Mouse (Mus musculus) heart, embryonic 16.5 days (tissue): ENCODE results near the gene 1520401A03Rik. TPM values are rescaled to one million over a fixed set of nuclear protein-coding genes. Genes with fewer than 3 reads are reported as not detected.

Experiments
- ATAC-seq: fragments of 200-750 bp; cut with Nextera tagmentation; replicated peaks from 2 replicates; pipeline ENCODE4 v1.8.0; 2017; ENCODE audit warnings: moderate number of reproducible peaks; ENCODE audit not compliant: insufficient read depth, low FRiP score; ENCODE audit errors: extremely low read depth
- H3K27ac ChIP-seq: fragments of 300-500 bp; sonication (generic); 2 replicates; pipeline ENCODE4 v1.5.1; 2014; ENCODE audit warnings: mild to moderate bottlenecking, low read length, control low read depth, moderate library complexity
- H3K27me3 ChIP-seq: fragments of 300-500 bp; sonication (generic); 2 replicates; pipeline ENCODE4 v1.6.1; 2014; ENCODE audit warnings: low read length, mixed read lengths; ENCODE audit not compliant: control insufficient read depth, insufficient read depth
- H3K36me3 ChIP-seq: fragments of 300-500 bp; sonication (generic); 2 replicates; pipeline ENCODE4 v1.6.1; 2014; ENCODE audit not compliant: control insufficient read depth, insufficient read depth
- H3K4me1 ChIP-seq: fragments of 300-500 bp; sonication (generic); 2 replicates; pipeline ENCODE4 v1.6.1; 2014; ENCODE audit warnings: low read length, mixed read lengths; ENCODE audit not compliant: control insufficient read depth, insufficient read depth
- H3K4me2 ChIP-seq: fragments of 300-500 bp; sonication (generic); 2 replicates; pipeline ENCODE4 v1.6.1; 2014; ENCODE audit warnings: low read depth, mild to moderate bottlenecking, control low read depth, low read length
- H3K4me3 ChIP-seq: fragments of 300-500 bp; sonication (generic); 2 replicates; pipeline ENCODE4 v1.5.1; 2014; ENCODE audit warnings: mild to moderate bottlenecking, control low read depth, low read length
- H3K9ac ChIP-seq: fragments of 300-500 bp; sonication (generic); 2 replicates; pipeline ENCODE4 v1.6.1; 2014; ENCODE audit warnings: low read length, control low read depth
- H3K9me3 ChIP-seq: fragments of 300-500 bp; sonication (generic); replicated peaks from 2 replicates; pipeline ENCODE4 v1.6.1; 2016; ENCODE audit warnings: low read length; ENCODE audit not compliant: control insufficient read depth
- WGBS: fragments of 180-500 bp; shearing (Covaris S2); extraction: QIAGEN DNeasy Blood & Tissue Kit; methylation state at CpG from one replicate; pipeline ENCODE4 v1.1.7; 2014; 5-methylcytosine and 5-hydroxymethylcytosine counted together
- polyA plus RNA-seq: library from polyadenylated mRNA; unstranded; fragments of >200 nt; fragmentation: Nextera tagmentation; extraction: Ambion mirVana; gene quantifications from 2 replicates; pipeline ENCODE4 v1.2.1, GENCODE M21; 2015

The 1520401A03Rik gene
- polyA plus RNA-seq, 1 experiment from 2014 or later = not detected

DNA sequence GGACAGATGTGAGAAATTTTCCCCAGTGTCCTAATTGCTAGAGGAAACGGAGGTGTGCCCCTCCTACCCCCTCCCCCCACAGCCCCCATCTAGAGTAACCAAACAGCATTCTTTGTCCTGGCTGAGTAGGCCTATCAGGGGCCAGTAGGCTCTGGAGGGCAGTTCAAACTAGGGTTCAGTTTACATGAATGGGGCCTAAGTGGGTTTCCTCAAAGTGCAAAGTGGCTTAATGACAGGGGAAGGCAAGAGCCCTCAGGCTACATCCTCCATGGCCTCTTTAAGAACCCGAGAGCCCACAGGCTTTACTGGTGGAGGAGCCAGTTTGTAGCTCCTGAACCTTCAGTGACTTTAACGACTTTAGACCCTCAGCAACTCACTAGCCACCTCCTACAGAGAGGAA lies 26.8 kb downstream of the 1520401A03Rik start:
- Histone ChIP-seq H3K4me1 (peaks cover 8% of the 10 kb centered on the region; the same call in 1 of the 2 replicates), H3K27me3 (peaks cover 23% of the 10 kb centered on the region), H3K27ac (no peak overlapping the region), H3K4me3 (no peak overlapping the region), H3K9ac (no peak overlapping the region), H3K4me2 (no peak overlapping the region), H3K36me3 (no peaks in the 10 kb centered on the region), H3K9me3 (no peaks in the 10 kb centered on the region)
- ATAC-seq = no peak
- 28% methylated on average over 3 of the region's 3 CpGs for WGBS

DNA sequence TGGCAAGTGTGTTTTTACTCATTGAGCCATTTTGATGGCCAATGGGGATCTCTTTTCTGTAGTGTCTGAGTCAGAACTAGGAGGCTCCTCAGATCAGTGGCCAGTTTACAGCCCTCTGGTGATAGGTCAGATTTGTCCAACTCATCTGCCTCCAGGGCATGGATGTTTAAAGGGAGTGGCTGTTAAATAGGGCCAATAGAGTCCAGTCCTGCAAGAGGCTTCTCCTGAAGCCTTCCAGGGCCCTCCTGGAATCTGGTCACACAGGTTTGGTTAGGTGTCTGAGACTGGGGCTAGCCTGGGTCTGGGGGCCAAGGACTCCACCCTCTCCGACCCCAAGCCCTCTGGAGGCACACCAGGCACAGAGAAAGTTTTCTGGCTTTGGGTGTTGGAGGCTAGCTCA lies 28.1 kb downstream of the 1520401A03Rik start:
- WGBS = 33% methylated on average over 1 of the region's 1 CpGs

DNA sequence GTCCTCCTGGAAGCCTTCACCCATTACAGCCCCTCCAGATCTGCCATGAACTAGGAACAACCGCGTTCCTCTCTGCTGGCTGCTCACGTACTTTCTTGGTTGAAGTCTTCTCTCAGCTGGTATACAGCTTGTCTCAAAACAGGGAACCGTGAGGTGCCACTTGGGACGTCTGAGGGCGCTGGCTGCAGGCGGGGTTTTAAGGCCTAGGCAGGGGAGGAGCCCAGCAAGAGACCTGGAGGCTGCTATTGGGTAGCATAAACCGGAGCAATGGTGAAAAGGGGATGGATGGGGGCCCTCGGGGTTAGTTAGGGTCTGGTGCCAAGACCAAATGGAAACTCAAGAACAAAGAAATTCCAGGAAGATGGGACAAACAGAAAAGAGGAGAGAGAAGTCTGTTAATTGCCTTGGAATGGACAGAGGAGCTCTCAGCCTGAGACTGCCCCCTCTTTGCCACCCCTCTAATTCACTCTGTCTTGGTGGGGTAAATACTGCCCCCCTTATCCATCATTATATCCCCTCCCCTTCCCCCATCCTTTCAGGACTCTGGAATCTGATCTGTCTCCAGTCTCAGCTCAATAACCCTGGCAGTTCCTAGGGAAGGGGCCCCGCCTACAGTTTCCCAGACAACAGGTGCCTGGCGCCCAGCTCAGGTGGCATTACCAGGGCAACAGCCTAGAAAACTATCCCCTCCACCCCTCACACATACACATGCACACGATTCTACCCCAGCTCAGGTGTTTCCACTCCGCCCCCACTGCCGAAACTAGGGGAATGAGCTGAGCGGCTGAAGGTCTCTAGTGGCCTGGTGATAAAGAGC lies 38.5 kb downstream of the 1520401A03Rik start, which contains the start of gene Cldn9:
TSS of gene Cldn9 (minus strand) at position 171 of the 817 bp plus-strand sequence.
- H3K27me3 ChIP-seq = peaks cover 49% of the 10 kb centered on the region
- H3K4me1 ChIP-seq = 0 out of 2 replicates have a peak, but pooled peaks cover 3% of the 10 kb centered on the region
- no peak for ATAC-seq
- H3K36me3 ChIP-seq = no peaks in the 10 kb centered on the region
- no peak within 1 kb of the TSS for H3K4me2 ChIP-seq
- WGBS = 30% methylated on average over 15 of the region's 15 CpGs
- H3K9me3 ChIP-seq = no peaks in the 10 kb centered on the region
- no peak within 1 kb of the TSS for H3K4me3 ChIP-seq
- no peak within 1 kb of the TSS for H3K27ac ChIP-seq
- no peak within 1 kb of the TSS for H3K9ac ChIP-seq

More for the DNA sequence above, 28.1 kb downstream of the 1520401A03Rik start:
- ATAC-seq = no peak
- Histone ChIP-seq H3K4me2 (no peak overlapping the region), H3K4me3 (no peak overlapping the region), H3K27ac (no peak overlapping the region), H3K36me3 (no peaks in the 10 kb centered on the region), H3K9me3 (no peaks in the 10 kb centered on the region), H3K4me1 (peaks cover 5% of the 10 kb centered on the region; the same call in 1 of the 2 replicates), H3K27me3 (peaks cover 21% of the 10 kb centered on the region), H3K9ac (no peak overlapping the region)

DNA sequence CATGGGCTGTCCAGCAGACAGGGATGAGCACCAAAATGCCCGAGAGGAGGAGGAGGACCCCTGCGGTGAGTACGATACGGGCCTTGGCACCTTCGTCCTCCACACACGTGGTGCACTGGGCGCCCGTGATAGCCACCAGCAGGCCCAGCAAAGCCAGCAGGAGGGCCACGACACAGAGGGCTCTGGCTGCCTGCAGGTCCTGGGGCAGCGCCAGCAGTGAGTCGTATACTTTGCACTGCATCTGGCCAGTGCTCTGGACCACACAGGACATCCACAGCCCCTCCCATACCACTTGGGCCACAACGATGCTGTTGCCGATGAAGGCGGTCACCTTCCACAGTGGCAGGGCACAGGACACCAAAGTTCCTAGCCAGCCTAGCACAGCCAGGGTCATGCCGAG lies 39.4 kb downstream of the 1520401A03Rik start:
- Histone ChIP-seq H3K9ac (no peak overlapping the region), H3K27ac (no peak overlapping the region), H3K27me3 (peaks cover 55% of the 10 kb centered on the region), H3K4me2 (no peak overlapping the region), H3K9me3 (no peaks in the 10 kb centered on the region), H3K36me3 (no peaks in the 10 kb centered on the region), H3K4me1 (0 out of 2 replicates have a peak, but pooled peaks cover 3% of the 10 kb centered on the region), H3K4me3 (no peak overlapping the region)
- 17% methylated on average over 15 of the region's 15 CpGs for WGBS
- no peak for ATAC-seq

DNA sequence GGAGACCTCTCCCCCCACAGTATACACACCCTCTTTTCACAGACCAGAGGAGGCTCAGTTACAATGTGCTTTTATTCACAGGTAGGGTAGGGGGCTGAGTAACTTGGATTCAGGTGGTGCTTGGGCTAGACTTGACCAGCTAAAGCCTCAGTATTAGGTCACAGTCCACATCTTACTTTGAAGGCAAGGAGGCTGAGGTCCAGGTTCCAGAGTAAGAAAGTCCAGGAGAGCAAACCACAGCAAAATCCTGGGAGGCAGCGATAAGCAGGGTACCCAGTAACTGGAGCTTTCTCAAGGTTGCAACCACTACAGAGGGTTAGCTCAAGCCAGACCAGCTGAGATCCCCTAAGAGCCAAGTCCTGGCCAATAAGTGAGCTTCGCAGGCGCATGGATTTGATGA lies 40.1 kb downstream of the 1520401A03Rik start:
- Histone ChIP-seq H3K36me3 (no peaks in the 10 kb centered on the region), H3K4me2 (no peak overlapping the region), H3K27ac (no peak overlapping the region), H3K9ac (no peak overlapping the region), H3K9me3 (no peaks in the 10 kb centered on the region), H3K27me3 (peaks cover 58% of the 10 kb centered on the region), H3K4me3 (no peak overlapping the region), H3K4me1 (peaks cover 6% of the 10 kb centered on the region; the same call in 1 of the 2 replicates)
- WGBS = 58% methylated on average over 3 of the region's 3 CpGs
- ATAC-seq = no peak

DNA sequence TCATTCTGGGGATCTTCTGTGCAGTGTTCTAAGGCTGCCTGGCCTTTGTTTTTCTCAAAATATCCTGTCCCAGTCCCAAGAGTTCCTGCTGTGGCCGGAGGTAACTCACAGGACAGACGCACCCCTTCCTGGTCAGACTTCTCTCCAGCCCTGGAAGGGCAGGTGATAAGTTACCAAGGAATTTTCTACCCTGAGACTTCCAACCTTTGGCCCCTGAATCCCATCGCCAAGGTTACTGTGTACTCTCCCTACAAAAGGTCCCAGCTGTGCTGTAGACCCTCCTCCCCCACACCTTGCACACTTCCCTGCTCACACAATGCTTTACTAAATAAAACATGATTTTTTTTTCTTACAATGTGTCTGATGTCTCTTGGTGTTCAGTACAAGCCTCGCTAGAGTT lies 40.5 kb downstream of the 1520401A03Rik start:
- Histone ChIP-seq H3K27ac (no peak overlapping the region), H3K4me2 (no peak overlapping the region), H3K36me3 (no peaks in the 10 kb centered on the region), H3K4me3 (no peak overlapping the region), H3K27me3 (peaks cover 58% of the 10 kb centered on the region), H3K9me3 (no peaks in the 10 kb centered on the region), H3K4me1 (peaks cover 7% of the 10 kb centered on the region; the same call in 1 of the 2 replicates), H3K9ac (no peak overlapping the region)
- 46% methylated on average over 4 of the region's 4 CpGs for WGBS
- no peak for ATAC-seq

DNA sequence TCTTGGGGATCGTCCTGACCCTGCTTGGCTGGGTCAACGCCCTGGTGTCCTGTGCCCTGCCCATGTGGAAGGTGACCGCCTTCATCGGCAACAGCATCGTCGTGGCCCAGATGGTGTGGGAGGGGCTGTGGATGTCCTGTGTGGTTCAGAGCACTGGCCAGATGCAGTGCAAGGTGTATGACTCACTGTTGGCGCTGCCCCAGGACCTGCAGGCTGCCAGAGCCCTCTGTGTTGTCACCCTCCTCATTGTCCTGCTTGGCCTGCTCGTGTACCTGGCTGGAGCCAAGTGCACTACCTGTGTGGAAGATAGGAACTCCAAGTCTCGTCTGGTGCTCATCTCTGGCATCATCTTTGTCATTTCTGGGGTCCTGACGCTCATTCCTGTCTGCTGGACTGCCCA lies 41.5 kb downstream of the 1520401A03Rik start:
- H3K4me2 ChIP-seq = no peak overlapping the region
- peaks cover 7% of the 10 kb centered on the region for H3K4me1 ChIP-seq
- H3K27me3 ChIP-seq = peaks cover 58% of the 10 kb centered on the region
- H3K9ac ChIP-seq = no peak overlapping the region
- no peak overlapping the region for H3K27ac ChIP-seq
- no peaks in the 10 kb centered on the region for H3K9me3 ChIP-seq
- no peak for ATAC-seq
- H3K4me3 ChIP-seq = no peak overlapping the region
- H3K36me3 ChIP-seq = no peaks in the 10 kb centered on the region
- WGBS = 50% methylated on average over 10 of the region's 10 CpGs

DNA sequence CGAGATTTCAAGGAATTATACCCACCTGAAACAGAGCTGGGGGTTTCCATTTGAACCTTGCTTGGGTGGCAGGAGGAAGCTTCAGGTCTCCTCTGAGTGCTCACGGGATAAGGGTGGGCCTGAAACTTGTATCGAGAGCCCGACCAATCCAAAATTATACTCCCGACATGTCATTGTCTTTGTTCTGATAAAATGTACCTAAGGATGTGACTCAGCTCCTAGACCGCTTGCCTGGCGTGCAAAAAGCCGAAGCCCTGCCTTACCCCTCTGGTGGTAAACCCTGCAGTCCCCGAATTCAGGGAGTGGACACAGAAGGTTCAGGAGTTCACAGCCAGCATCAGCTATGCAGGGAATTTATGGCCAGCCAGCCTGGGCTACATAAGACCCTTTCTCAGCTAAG lies 42.2 kb downstream of the 1520401A03Rik start:
- no peak overlapping the region for H3K9ac ChIP-seq
- no peak overlapping the region for H3K27ac ChIP-seq
- no peaks in the 10 kb centered on the region for H3K9me3 ChIP-seq
- H3K4me2 ChIP-seq = no peak overlapping the region
- H3K4me3 ChIP-seq = no peak overlapping the region
- H3K27me3 ChIP-seq = peaks cover 58% of the 10 kb centered on the region
- ATAC-seq = no peak
- peaks cover 14% of the 10 kb centered on the region for H3K4me1 ChIP-seq
- WGBS = 57% methylated on average over 9 of the region's 9 CpGs
- H3K36me3 ChIP-seq = no peaks in the 10 kb centered on the region

DNA sequence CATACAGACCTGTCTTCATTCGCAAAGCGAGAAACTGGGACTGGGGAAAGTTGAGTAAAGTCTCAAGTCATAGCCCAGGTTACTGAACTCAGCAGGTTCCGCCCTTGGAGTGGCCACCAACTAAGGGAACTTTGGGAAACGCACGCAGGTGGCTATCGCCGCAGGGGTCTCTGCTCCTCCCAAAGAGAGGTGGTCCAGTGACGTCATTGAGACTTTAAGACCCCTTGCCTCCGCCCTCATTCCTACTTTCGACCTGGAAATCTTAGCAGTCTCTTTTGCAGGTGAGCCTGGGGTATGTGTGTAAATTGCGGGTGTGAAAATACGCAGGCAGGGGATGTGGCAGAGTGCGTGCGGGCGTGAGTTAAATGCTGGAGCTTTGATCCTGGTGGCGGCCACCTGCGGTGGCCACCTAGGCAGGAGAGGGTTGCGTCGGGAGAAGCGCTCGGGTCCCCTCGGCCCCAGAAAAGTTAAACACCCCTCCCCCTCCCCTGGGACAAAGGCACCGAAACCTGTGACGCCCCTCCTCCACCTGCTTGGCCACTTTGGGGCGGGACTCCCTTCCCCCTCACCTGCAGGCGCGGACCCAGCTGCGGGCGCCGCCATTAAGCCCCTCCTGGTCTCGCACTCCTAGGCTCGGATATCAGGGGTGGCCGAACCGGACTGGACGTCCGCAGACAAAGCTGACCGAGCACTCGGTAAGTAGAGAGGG lies 43.3 kb downstream of the 1520401A03Rik start, which contains the start of gene Cldn6:
TSS of gene Cldn6 (plus strand) at position 123 of the 709 bp plus-strand sequence.
- no peak for ATAC-seq
- Histone ChIP-seq H3K4me3 (peak within 1 kb of the TSS; percentile 25), H3K27me3 (peaks cover 54% of the 10 kb centered on the region), H3K27ac (no peak within 1 kb of the TSS), H3K4me2 (peak within 1 kb of the TSS; percentile 29), H3K9ac (no peak within 1 kb of the TSS), H3K36me3 (no peaks in the 10 kb centered on the region), H3K4me1 (peaks cover 22% of the 10 kb centered on the region), H3K9me3 (no peaks in the 10 kb centered on the region)
- WGBS = 4% methylated on average over 37 of the region's 38 CpGs
